Mouse (Mus musculus): Measurements from ENCODE around the gene Utp11.
A peak's percentile ranks its signal among the peaks of the same experiment; 100 is the strongest.

Gene Utp11

DNA sequence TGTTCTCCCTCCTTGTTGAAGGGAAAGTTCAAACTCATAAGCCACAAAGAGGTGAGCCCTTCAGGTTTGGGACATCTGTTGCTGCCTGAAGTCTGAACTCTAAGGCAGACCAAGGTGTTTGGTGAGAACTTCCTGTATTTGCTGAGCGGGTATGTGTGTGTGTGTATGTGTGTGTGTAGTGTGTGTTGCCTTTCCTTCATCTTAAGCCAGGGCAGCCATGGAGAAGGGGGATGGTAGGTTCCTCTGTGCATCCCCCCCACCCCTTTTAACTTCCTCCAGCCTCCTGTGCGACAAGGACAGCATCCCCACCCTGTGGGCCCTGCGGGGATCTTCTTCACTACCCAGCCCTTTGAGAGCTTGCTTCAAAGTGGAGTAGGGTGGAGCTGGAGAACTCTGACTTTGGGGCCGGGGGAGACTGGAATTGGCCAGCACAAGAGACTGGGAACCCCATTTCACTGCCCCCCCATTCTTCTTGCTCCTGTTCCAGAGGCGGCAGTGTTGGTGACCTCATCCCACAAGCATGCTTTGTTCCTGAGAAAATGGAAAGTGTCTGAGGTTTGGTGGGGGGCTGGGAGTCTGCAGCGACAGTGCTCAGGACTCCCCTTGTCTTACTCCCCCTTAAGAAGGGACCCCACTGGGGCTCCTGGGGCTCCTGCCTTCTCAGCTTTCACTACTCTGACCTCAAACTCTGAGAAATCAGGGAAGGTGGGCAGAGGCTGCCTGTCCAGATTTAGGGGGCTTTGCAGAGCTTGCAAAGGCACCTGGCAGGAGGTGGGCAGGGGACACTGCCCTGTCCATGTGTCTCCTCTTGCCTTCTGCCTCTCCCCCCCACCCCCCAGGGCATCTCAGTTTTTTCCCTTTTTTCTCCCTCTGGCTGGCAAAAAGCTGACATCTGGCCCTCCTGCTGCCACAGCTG lies 10.7 kb upstream of the Utp11 start:
- DNase-seq: no peak

DNA sequence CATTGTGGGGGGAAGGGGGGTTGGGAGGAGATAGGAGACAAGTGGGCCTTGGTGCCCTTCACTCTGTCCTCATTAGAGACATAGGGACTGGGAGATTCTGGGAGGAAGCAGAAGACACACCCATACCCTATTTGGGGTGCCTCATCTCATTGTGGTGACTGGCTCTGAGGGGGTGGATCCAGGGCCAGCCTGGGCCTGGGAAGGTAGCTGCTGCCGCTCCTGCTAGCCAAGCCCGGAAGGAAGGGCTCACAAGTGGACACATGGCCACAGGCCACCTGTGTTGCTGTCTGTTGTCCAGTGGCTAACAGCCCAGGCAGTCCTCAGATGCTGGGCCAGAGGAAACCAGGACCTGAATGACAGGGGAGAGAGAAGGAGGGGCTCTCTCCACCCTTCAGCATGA lies 10.0 kb upstream of the Utp11 start:
- DNase-seq: no peak

DNA sequence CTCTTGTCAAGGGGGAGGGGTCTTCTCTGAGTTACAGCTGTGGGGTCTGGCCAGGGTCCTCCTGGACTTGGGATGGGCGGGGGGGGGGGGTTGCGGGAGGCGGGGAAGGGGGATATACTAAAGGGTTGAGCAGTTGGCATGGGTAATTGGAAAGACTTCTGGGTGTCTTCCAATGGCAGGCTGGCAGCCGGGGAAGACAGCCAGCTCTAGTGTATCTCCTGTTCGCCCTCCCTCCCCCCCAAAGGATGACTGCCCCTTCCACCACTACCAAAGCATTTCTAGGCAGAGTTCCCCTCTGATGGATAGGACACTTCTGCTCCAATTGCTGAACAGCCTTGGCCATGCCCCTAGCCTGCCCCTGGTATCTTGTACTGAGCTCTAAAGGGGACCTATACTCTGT lies 8.5 kb upstream of the Utp11 start:
- no peak for DNase-seq

DNA sequence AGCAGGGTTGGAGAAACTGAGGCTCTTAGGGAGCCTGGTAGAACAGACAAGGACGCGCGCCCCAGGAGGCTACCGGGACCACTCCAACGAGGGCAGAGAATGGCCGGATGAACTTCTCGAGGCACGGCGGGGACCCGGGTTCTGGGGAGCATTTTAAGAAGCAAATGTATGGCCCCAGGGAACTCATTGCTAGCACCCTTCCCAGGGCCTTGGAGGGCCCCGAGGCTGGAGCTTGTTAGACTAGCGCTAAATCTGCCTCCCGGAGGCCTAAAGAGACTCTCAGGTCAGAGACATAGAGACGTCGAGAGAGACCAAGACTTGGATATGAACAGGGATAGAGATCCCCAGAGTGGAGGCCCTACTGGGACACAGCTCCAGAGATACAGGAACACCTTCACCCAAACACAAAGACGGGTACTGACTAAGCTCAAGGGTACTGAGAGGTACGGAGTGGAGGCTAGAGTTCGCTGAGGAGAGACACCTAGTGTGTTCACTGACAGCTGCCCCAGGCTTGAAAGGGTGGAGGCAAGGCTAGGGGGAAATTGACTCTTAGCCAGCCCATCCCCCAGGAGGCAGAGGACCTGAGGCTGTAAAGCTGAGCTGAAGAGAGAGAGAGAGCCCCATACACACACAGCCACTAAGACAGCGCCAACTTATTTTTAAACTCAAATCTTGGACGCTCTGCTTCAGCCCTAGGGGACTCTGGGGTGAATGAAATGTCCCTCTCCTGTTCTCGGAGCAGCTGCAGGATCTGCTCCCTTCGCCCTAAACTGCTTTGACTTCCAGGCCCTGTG lies 7.8 kb upstream of the Utp11 start:
- no peak for DNase-seq

DNA sequence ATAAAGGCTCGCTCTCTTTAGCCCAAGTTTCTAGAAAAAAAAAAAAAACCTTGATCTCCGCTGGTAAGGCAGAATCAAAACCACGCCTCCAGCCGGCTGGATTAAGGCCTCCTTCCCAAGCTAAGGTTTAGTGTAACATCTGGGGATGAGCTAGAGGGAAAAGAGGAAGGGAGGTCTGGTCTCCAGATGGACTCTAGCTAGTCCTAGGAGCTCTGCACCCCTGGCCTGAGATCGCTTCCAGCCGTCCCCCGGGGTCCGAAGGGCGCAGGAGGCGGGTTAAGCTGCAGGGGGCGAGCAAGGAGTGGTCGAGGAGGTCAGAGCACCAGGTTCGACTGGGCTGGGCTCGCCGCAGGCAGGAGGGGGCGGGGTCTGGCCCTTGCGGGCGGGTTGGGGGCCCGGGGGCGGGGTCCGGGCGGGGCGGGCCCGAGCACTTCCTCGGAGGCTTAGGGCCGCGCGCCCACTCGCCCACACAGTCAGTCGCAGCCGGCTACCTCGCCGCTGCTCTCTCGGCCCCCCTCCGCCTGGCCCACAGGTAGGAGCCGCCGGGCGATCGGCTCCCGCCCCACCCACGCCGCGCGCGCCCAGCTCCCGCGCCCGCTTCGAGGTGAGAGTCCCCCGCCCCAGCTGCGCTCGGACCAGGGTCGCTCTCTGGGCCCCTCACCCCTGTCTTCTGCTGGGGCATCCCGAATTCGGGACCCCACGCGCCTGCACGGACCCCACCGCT lies 7.0 kb upstream of the Utp11 start, which contains the start of gene Fhl3:
TSS of gene Fhl3 (plus strand) at position 454 of the 724 bp plus-strand sequence.
- DNase-seq: peak; percentile 88

DNA sequence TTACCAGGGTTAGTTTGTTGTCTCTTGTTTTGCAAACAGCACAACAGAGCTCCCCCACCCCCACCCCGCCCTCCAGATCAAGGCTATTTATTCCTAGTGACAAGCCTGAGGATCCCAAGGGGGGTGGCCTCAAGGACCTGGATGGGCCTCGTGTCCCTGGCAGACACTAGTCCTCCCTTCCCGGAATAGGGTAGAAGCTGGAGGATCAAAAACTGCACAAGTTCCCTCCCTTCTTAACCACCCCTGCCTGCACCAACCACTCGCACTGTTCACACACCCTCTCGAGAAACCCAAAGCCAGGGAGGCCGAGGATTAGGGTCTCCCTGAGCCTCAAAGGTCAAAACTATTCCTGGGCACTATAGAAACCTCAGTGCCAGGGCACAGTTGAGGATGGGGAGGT lies 6.4 kb upstream of the Utp11 start:
- no peak for DNase-seq

DNA sequence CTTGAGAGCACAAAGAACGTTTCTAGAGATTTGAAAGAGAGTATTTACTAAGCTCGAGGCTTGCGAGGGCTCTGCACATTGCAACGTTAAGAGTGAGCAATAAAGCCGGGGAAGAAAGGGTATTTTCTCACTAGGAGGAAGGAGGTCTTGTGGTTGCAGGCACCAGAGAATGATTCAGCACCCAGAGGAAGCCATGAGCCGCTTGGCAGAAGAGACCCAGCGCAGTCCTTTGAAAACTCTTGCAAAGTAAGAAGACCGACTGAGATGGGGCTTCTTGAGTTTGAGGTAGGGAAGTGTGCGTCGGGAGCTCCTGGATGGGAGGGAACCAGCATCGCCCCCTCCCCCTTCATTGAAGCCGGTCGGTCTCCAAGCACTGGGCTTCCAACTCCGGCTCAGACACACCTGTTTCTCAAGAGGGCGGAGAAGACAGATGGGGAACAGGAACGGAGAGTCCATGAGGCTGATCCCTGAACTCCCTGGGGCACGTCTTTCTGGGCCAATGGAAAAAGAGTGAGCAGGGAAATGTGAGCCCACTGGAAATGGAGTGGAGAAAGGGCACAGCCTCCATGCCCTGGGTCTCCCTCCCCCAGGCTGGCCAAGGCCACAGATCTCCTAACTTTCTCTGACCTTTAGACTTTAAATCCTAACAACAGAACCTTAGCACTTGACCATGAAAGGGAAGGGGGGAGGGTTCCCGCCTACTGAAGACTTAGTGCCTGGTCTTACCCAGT lies 2.6 kb upstream of the Utp11 start:
- DNase-seq: peak; percentile 83

DNA sequence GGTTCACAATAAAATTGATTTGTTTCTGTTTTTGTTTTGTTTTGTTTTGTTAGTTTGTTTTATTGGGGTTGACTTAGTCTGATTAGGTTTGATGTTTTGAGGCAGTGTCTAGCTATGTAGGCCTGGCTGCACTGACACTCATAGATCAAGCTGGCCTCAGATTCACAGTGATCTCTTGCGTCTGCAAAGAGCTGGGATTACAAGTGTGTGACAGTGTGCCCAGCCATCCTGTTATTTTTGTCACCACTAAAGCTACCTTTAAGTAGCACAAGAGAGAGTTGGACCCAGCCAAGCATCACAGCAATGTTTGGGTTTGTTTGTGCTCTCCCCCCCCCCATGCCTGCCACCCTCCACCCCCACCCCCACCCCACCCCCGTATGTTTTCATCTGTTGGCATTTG lies 1.2 kb upstream of the Utp11 start:
- DNase-seq: no peak

DNA sequence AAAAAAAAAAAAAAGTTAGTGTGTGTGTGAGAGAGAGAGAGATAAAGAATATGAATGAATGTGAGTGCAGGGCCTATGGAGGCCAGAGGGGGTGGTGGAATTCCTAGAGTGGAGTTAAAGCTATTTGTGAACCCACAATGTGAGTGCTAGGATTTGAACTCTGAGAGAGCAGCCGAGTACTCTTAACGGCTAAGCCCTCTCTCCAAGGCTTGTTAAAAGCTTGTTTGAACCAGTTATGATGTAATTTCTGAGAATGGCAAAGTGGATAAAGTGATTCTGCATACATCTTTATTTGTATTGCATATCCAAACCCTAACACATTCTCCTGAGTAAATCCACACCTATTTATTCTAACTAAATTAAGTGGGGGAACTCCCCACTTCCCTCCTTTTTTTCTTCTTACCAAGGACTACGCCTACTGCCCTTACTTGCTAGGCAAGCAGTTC lies 961 bp downstream of the Utp11 start:
- DNase-seq: no peak

DNA sequence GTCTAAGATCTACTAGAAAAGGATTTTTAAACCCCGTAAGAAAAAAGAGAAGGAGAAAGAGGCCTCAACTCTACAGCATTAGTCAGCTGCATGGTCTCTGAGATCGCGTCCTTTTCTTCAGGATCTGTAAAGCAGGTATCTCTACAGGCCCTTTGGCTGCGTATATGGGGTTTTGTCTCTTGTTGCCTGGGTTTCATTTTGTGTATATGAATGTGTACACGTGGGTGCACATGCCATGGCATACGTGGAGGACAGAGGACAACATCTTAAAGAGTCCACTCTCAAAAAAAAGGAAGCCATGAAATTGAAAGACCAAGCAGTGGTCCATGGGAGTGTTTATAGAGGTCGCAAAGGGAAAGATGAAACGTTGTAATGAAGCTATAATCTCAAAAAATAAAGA lies 1.9 kb downstream of the Utp11 start:
- DNase-seq: no peak

DNA sequence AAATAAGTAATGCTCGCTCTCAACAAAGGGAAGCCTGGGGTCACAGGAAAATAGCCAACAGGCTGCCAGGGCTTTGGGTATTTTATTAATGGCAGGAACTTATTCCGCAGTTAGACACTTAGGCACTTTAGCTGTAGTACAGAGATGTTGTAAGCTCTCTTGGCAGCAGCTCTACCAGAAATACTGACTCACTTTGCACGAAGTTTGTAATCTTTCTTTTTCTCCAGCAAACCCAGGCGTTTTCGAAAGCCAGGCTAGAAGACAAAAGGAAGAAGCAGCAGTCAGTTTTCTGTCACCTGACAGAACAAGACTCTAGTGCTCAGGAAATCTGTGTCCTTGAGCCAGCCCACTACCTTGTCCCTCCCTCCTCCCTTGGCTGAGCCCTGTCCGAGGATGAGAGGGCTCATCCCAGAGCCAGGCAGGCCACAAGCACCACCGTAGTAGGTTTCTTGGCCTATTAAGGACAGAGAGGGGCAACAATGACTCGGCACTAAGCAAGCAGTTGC lies 7.5 kb downstream of the Utp11 start:
- DNase-seq: no peak

DNA sequence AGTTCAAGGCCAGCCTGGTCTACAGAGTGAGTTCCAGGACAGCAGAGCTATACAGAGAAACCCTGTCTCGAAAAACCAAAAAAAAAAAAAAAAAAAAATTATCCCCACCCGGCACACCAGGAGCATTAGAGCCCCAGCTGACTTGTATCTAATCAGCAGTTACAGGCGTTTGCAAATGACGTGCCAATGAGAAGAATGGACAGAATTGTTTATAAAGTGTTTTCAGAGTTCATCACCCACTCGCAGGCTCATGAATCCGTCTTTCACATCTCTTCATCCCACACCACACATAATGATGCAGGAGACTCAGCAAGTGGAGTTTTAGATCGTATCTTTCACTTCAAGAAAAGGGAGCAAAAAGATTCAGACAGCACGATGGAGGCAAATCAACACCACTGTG lies 7.9 kb downstream of the Utp11 start:
- DNase-seq: no peak

DNA sequence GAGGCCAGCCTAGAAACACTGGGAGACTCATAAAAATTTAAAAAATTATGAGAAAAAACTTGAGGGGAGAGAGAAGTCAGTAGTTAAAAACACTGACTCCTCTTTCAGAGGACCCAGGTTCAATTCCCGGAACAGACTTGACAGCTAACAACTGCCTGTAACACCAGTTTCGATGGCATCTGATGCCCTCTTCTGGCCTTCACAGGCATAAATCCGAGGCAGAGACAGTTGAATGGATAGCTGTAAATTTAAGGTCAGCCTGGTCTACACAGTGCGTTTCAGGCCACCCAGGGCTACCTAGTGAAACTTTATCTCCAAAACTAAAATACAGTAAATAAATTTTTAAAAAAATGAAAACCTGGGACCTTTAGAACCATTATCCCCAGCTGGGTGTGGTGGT lies 8.4 kb downstream of the Utp11 start:
- DNase-seq: no peak

DNA sequence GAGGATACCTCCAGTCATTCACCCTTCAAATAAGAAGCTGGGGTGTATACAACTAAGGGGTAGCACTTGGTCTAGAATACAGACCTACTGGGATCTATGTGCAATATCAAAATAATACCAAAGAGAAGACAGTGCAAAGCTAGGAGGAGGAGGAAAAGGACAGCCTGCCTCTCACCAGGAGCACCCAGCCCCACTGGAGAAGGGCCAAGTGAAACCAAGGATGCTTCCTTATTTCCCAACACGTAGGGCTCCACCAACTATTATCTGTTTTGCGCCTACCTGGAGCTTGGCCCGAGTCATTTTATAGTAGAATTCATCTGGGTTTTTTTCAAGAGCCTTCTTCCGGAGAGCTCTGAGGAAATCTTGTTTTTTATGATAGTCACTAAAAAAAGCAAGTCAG lies 9.9 kb downstream of the Utp11 start:
- no peak for DNase-seq

DNA sequence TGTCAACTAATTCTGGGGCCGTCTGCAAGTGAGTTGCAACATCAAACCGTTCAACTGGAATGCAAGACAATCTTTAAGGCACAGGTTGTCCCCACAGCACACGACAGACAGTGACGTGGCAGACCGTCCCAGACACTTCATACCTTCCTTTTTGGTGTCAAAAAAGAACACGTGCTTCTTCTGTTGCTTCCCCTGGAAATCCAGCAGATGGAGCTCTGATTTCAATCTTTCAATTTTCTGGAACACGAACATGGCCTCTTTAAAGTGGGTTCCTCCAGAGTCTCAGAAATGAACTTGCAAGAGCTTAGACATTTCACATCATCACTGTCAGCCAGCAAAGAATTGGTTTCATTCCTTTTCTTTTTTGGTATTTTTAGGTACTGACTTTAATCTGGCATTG lies 11.1 kb downstream of the Utp11 start:
- no peak for DNase-seq

DNA sequence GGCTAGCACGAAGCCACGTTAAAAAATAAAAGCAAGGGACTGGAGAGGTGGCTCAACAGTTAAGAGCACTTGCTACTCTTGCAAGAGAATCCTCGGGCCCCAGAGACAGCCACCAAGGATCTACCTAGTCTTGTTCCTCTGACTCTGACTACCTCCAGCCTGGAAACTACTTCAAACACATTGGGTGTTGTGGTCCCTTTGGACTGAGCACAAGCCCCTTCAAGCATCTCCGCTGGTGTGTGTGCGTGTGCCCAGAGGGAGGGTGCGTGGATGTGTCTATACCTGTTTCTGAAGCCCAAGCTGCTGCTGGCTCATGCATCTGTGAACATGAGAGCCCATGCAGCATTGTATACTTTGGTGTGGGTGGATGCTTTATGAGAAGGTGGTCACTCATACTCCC lies 17.4 kb downstream of the Utp11 start:
- DNase-seq: no peak

DNA sequence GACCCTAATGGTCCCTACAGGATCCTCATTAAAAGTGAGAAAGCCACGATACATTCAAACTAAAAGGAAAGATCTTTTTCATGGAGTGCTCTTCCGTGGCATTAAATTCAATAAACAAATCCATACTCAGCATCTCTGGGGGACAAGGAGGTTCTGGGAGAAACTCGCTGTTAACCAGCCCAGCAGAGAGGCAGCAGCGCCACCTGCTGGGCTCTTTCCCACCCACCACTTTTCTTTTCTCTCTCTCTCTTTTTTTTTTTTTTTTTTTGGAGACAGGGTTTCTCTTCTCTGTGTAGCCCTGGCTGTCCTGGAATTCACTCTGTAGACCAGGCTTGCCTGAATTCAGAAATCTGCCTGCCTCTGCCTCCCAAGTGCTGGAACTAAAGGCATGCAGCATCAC lies 18.4 kb downstream of the Utp11 start:
- peak; percentile 51 for DNase-seq

DNA sequence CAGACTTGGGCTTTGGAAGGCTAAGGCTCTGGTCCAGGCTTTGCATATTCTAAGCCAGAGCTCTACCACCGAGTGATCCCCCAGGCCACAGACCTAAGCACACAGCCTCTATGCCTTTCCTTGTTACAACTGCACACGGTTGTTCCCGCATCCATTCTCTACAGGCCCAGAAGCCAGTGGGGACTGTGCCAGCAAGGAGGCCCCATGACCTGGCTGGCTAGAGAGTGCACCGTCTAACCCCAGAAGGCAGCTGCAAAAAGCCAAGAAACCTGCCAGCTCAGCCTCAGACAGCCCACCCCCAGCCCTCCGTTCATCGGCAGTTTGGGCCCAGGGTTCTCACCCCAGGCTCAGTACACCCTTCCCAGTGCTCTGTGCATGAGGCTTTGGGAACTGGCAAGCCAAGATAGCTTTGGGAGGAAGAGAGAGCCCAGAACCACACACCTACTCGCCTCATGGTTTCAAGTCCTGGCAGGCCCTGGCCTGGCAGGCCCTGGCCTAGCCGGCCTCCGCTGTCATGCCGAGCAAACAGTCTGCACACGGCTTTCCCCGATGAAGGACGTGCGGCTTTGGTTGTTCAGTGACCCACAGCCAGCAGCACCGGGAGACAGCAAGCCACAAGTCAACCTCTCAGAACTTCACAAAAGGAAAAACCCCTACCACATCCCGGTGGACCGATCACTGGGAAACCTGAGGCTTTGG lies 18.9 kb downstream of the Utp11 start:
- DNase-seq: no peak

DNA sequence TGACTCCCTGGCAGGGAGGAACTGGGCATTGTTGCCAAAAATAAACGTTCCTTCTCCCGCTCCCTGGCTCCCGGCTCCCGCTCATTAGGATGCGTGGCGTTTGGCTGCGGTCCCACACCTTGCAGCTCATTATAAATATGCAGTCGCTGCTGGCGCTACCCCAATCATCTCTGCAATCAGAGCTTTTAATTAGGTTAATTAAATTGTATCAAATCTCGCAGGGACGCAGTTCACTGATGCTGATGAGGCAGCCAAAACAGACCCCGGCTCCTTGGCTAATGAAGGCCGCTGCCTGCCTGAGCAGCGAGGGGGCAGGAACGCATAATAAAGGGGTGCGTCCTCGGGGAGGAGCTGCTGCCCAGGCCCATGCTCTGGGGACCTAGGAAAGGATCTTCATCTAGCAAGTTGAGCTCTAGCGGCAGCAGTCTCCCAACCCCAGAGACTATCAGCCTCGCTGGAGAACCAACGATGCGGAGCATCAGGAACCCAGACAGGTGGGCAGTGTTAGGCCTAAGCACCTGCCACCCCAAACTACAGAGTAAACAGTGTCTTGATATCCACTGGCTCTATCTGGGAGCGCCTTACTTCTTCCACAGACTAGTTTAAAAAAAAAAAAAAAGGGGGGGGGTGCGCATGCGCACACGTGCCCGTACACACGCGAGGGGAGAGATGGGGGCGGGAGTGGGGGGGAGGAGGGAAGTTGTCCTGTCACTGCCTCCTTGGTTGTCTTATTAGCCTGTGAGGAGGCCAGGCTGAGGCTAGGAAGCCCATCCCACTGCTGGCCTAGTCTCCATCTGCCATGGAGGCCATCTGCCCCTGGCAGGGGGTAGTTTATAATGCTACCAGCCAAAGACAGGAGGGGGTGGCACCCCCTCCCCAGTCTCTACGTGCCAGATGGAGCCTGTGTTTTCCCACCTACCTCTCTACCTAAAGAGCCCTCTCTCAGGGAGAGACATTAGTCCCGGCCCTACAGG lies 20.8 kb downstream of the Utp11 start:
- no peak for DNase-seq

DNA sequence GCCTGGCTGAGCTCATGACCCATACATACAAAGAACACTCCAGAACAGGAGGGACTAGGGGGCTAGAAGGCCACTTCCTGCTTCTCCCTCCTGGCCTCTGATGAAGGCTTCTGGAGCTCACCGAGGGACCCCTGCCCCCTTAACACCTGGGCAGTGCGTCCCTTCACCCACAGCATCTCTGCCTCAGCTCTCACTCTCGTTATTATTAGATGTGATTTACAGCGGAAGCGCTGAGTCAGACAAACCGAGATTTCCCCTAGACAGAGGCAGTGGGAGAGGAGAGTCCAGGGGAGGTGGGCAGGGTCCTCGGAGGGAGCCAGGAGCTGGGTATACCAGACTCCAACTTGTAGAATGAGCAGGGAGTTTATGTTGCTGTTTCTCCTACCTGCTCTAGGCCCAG lies 21.8 kb downstream of the Utp11 start:
- no peak for DNase-seq

DNA sequence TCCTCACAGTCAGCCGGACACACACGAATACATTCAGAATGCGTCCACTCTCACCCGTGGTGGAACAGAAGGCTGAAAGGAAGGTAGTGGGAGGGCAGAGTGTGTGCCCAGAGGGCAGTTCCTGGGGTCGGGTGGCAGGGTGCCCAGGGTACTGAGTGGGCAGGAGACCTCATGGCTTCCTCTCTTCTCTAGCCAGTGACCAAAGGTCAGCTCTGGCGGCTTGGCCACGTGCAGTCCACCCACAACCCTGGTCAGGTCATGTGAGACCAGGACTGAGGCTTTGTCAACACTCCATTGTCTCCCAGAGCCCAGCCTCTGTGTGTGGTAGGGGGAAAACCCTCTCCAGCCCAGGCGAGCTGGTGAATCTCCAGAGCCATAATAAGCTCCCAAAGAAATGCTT lies 23.2 kb downstream of the Utp11 start:
- peak; percentile 67 for DNase-seq

All from kidney, adult 9 months (tissue).